Mouse (Mus musculus) heart, embryonic 13.5 days (tissue): Measurements from ENCODE around the gene Slc7a6. TPM values are rescaled to one million over a fixed set of nuclear protein-coding genes. Genes with fewer than 3 reads are reported as not detected.

ENCODE experiments used
- ATAC-seq: fragments of 200-750 bp; cut with Nextera tagmentation; 2 replicates; pipeline ENCODE4 v1.8.0; 2017; ENCODE audit warnings: moderate TSS enrichment; ENCODE audit not compliant: insufficient number of reproducible peaks, low FRiP score, low TSS enrichment; ENCODE audit errors: extremely low read depth
- H3K27ac ChIP-seq: fragments of 300-500 bp; sonication (generic); replicated peaks from 2 replicates; pipeline ENCODE4 v1.5.1; 2015; ENCODE audit warnings: moderate library complexity, mild to moderate bottlenecking, inconsistent platforms
- H3K27me3 ChIP-seq: fragments of 300-500 bp; sonication (generic); replicated peaks from 2 replicates; pipeline ENCODE4 v1.6.1; 2015; ENCODE audit warnings: mild to moderate bottlenecking, inconsistent platforms
- H3K36me3 ChIP-seq: fragments of 300-500 bp; sonication (generic); 2 replicates; pipeline ENCODE4 v1.6.1; 2015; ENCODE audit warnings: mild to moderate bottlenecking, inconsistent platforms
- H3K4me1 ChIP-seq: fragments of 300-500 bp; sonication (generic); 2 replicates; pipeline ENCODE4 v1.6.1; 2015; ENCODE audit warnings: inconsistent platforms
- H3K4me2 ChIP-seq: fragments of 300-500 bp; sonication (generic); 2 replicates; pipeline ENCODE4 v1.6.1; 2015; ENCODE audit warnings: inconsistent platforms, mild to moderate bottlenecking, moderate library complexity
- H3K4me3 ChIP-seq: fragments of 300-500 bp; sonication (generic); 2 replicates; pipeline ENCODE4 v1.5.1; 2015; ENCODE audit warnings: moderate library complexity, mild to moderate bottlenecking, inconsistent platforms
- H3K9ac ChIP-seq: fragments of 300-500 bp; sonication (generic); 2 replicates; pipeline ENCODE4 v1.6.1; 2015; ENCODE audit warnings: inconsistent platforms, mild to moderate bottlenecking, moderate library complexity
- H3K9me3 ChIP-seq: fragments of 300-500 bp; sonication (generic); 2 replicates; pipeline ENCODE4 v1.6.1; 2016; ENCODE audit warnings: inconsistent platforms
- WGBS: fragments of 180-500 bp; shearing (Covaris S2); methylation state at CpG from one replicate; pipeline ENCODE4 v1.1.7; 2015; ENCODE audit warnings: mixed read lengths; 5-methylcytosine and 5-hydroxymethylcytosine counted together
- polyA plus RNA-seq: library from polyadenylated mRNA; unstranded; fragments of >200 nt; fragmentation: Nextera tagmentation; extraction: Ambion mirVana; gene quantifications from 2 replicates; pipeline ENCODE4 v1.2.1, GENCODE M21; 2015

The Slc7a6 gene
- polyA plus RNA-seq, 1 experiment from 2014 or later, result 31.9 TPM

GRCm38 (mm10) chr8:106133526-106133925 is 35.1 kb upstream of the Slc7a6 start:
- Histone ChIP-seq H3K4me2 (no peak overlapping the region), H3K27me3 (peaks cover 53% of the 10 kb centered on the region), H3K4me3 (no peak overlapping the region), H3K4me1 (peaks cover 31% of the 10 kb centered on the region), H3K36me3 (peaks cover 43% of the 10 kb centered on the region), H3K27ac (no peak overlapping the region), H3K9ac (no peak overlapping the region), H3K9me3 (no peaks in the 10 kb centered on the region)
- 69% methylated on average over 13 of the region's 13 CpGs for whole genome bisulfite sequencing
- ATAC-seq, result no peak

- ATAC-seq, result no peak
Measured at GRCm38 (mm10) chr8:106133946-106134345, 34.7 kb upstream of the Slc7a6 start.

GRCm38 (mm10) chr8:106134751-106135571 is 33.7 kb upstream of the Slc7a6 start:
- Histone ChIP-seq H3K27me3 (peaks cover 53% of the 10 kb centered on the region), H3K4me1 (peaks cover 35% of the 10 kb centered on the region), H3K9me3 (no peaks in the 10 kb centered on the region), H3K36me3 (peaks cover 30% of the 10 kb centered on the region), H3K9ac (no peak overlapping the region), H3K27ac (no peak overlapping the region), H3K4me2 (peak overlapping the region; percentile 97; the same call in 1 of the 2 replicates), H3K4me3 (peak overlapping the region; percentile 63)
- ATAC-seq, result no peak
- WGBS, result 25% methylated on average over 14 of the region's 14 CpGs

More at GRCm38 (mm10) chr8:106133946-106134345, 34.7 kb upstream of the Slc7a6 start:
- Histone ChIP-seq H3K36me3 (peaks cover 39% of the 10 kb centered on the region), H3K27me3 (peaks cover 53% of the 10 kb centered on the region), H3K9me3 (no peaks in the 10 kb centered on the region), H3K9ac (no peak overlapping the region), H3K27ac (no peak overlapping the region), H3K4me2 (no peak overlapping the region), H3K4me1 (peaks cover 35% of the 10 kb centered on the region), H3K4me3 (no peak overlapping the region)
- 59% methylated on average over 6 of the region's 6 CpGs for WGBS

- Histone ChIP-seq H3K9me3 (no peaks in the 10 kb centered on the region), H3K27me3 (peaks cover 53% of the 10 kb centered on the region), H3K4me1 (peaks cover 35% of the 10 kb centered on the region), H3K36me3 (peaks cover 23% of the 10 kb centered on the region), H3K9ac (peak overlapping the region; percentile 79; the same call in 1 of the 2 replicates), H3K27ac (no peak overlapping the region), H3K4me3 (peak overlapping the region; percentile 63), H3K4me2 (peak overlapping the region; percentile 97)
- no peak for ATAC-seq
- 5% methylated on average over 19 of the region's 19 CpGs for WGBS
Measured at GRCm38 (mm10) chr8:106135672-106136071, 33.0 kb upstream of the Slc7a6 start.

GRCm38 (mm10) chr8:106136156-106137130 is 32.2 kb upstream of the Slc7a6 start, which contains the start of gene Esrp2:
TSS of gene Esrp2 (minus strand) at chr8:106136974.
- Histone ChIP-seq H3K4me1 (peaks cover 38% of the 10 kb centered on the region), H3K27me3 (peaks cover 53% of the 10 kb centered on the region), H3K27ac (peak within 1 kb of the TSS; percentile 65), H3K4me2 (peak within 1 kb of the TSS; percentile 97), H3K9ac (peak within 1 kb of the TSS; percentile 79), H3K4me3 (peak within 1 kb of the TSS; percentile 63), H3K36me3 (peaks cover 15% of the 10 kb centered on the region), H3K9me3 (no peaks in the 10 kb centered on the region)
- under 1% methylated on average over 78 of the region's 86 CpGs for WGBS
- ATAC-seq, result no peak

- ATAC-seq, result no peak
- Histone ChIP-seq H3K4me1 (peaks cover 38% of the 10 kb centered on the region), H3K4me3 (peak overlapping the region; percentile 63), H3K27ac (peak overlapping the region; percentile 65), H3K36me3 (peaks cover 6% of the 10 kb centered on the region), H3K27me3 (peaks cover 51% of the 10 kb centered on the region), H3K9me3 (no peaks in the 10 kb centered on the region), H3K9ac (peak overlapping the region; percentile 79), H3K4me2 (peak overlapping the region; percentile 97)
- 4% methylated on average over 22 of the region's 22 CpGs for WGBS
Measured at GRCm38 (mm10) chr8:106137218-106137905, 31.3 kb upstream of the Slc7a6 start.

GRCm38 (mm10) chr8:106137906-106138477 is 30.7 kb upstream of the Slc7a6 start:
- Histone ChIP-seq H3K9me3 (no peaks in the 10 kb centered on the region), H3K36me3 (no peaks in the 10 kb centered on the region), H3K27ac (peak overlapping the region; percentile 65), H3K27me3 (peaks cover 45% of the 10 kb centered on the region), H3K4me1 (peaks cover 38% of the 10 kb centered on the region), H3K9ac (peak overlapping the region; percentile 79), H3K4me3 (peak overlapping the region; percentile 63), H3K4me2 (peak overlapping the region; percentile 97)
- under 1% methylated on average over 24 of the region's 24 CpGs for WGBS
- ATAC-seq, result no peak

- WGBS, result 11% methylated on average over 7 of the region's 7 CpGs
- Histone ChIP-seq H3K27ac (peak overlapping the region; percentile 65), H3K4me1 (peaks cover 38% of the 10 kb centered on the region), H3K9ac (peak overlapping the region; percentile 79), H3K4me2 (peak overlapping the region; percentile 97), H3K9me3 (no peaks in the 10 kb centered on the region), H3K27me3 (peaks cover 39% of the 10 kb centered on the region), H3K4me3 (peak overlapping the region; percentile 63), H3K36me3 (no peaks in the 10 kb centered on the region)
- no peak for ATAC-seq
Measured at GRCm38 (mm10) chr8:106138616-106139015, 30.0 kb upstream of the Slc7a6 start.

GRCm38 (mm10) chr8:106140191-106140590 is 28.5 kb upstream of the Slc7a6 start:
- H3K9ac ChIP-seq, result no peak overlapping the region
- H3K4me2 ChIP-seq, result no peak overlapping the region
- H3K36me3 ChIP-seq, result no peaks in the 10 kb centered on the region
- peaks cover 23% of the 10 kb centered on the region for H3K27me3 ChIP-seq
- peaks cover 35% of the 10 kb centered on the region for H3K4me1 ChIP-seq
- ATAC-seq, result no peak
- whole genome bisulfite sequencing, result 61% methylated on average over 5 of the region's 5 CpGs
- no peak overlapping the region for H3K4me3 ChIP-seq
- no peak overlapping the region for H3K27ac ChIP-seq
- H3K9me3 ChIP-seq, result no peaks in the 10 kb centered on the region

- Histone ChIP-seq H3K9me3 (no peaks in the 10 kb centered on the region), H3K4me2 (no peak overlapping the region), H3K9ac (no peak overlapping the region), H3K36me3 (no peaks in the 10 kb centered on the region), H3K4me1 (peaks cover 30% of the 10 kb centered on the region), H3K27ac (no peak overlapping the region), H3K4me3 (no peak overlapping the region), H3K27me3 (peaks cover 18% of the 10 kb centered on the region)
- 15% methylated on average over 13 of the region's 13 CpGs for WGBS
- ATAC-seq, result no peak
Measured at GRCm38 (mm10) chr8:106140769-106141168, 27.9 kb upstream of the Slc7a6 start.
